Mouse (Mus musculus) lung, adult 2 months (tissue): ENCODE data around the gene Atp9a.

Experiments
- CTCF ChIP-seq: fragments of 200-500 bp; IDR thresholded peaks from 2 replicates; pipeline ENCODE4 v1.5.1; 2011; ENCODE audit warnings: mild to moderate bottlenecking, low read length, control low read depth; ENCODE audit not compliant: insufficient read depth
- POLR2A ChIP-seq: fragments of 200-500 bp; IDR thresholded peaks from 2 replicates; pipeline ENCODE4 v1.6.1; 2011; ENCODE audit warnings: low read depth, mild to moderate bottlenecking, control low read depth, low read length, borderline replicate concordance; ENCODE audit errors: extremely low read depth

- TF ChIP-seq CTCF (no peak), POLR2A (no peak)
Observed at GRCm38 (mm10) chr2:168684695-168685094, 57.5 kb downstream of the Atp9a start.
